Comparison of ENCODE assay signal across 18 mouse cellular contexts in the genomic region with DNA sequence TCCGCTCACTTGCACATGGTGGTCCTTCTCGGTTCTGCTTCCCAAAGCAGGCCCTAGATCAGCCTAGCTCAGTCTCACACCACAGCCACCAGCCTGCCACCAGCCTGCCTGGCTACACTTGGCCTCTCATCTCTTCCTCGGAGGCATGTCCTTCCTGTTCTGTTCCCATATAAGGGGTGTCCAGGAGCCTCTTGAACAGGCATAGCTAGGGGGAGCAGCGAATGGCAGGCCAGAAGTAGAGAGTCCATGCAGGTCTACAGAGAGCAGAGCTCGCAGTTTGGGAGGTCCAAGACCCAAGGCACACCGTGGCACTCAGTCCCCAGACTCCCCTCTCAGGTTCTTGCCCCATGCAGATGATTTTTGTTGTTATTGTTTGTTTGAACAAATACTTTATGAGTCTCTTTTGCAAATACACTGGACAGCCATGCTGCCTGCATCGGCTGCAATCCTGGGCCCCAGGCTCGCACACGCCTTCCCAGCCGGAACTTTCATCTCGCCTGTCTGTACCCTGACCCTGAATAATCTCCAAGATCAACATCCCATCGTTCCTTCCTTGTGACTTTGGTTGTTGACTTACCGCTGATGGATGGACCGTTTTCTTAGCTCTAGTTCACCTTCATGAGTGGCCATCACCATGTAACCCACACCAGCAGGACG. TPM values are rescaled to one million over a fixed set of nuclear protein-coding genes. Genes with fewer than 3 reads are reported as not detected.
"Had no signal": no experiment of that assay in that cellular context is flagged by ENCODE, and none has a peak within 500 bp of the region (broad histone marks: within the 10 kb centered on the region; RNA-seq: fewer than 3 reads in every experiment).

No protein-coding gene starts in this region.

- DNase-seq: kidney, adult 18-20 months; kidney, postnatal 10 days; kidney, postnatal 4 days; lung, postnatal 14 days; thymus, adult 2 months; thymus, postnatal 25 days had no signal

- H3K27me3 ChIP-seq: limb, embryonic 13.5 days; lung, embryonic 15.5 days; neural tube, embryonic 12.5 days had no signal

- H3K4me3 ChIP-seq: layer of hippocampus, adult 2 months; limb, embryonic 13.5 days; lung, embryonic 15.5 days; neural tube, embryonic 12.5 days had no signal

- H3K9ac ChIP-seq: lung, embryonic 15.5 days; neural tube, embryonic 12.5 days had no signal

- H3K4me1 ChIP-seq: limb, embryonic 13.5 days had no signal

- H3K4me2 ChIP-seq: limb, embryonic 13.5 days; lung, embryonic 15.5 days; neural tube, embryonic 12.5 days had no signal

- H3K9me3 ChIP-seq: limb, embryonic 13.5 days; lung, embryonic 15.5 days; neural tube, embryonic 12.5 days had no signal

- H3K27ac ChIP-seq: layer of hippocampus, adult 2 months; limb, embryonic 13.5 days; lung, embryonic 15.5 days; neural tube, embryonic 12.5 days had no signal

RNA-seq across cellular contexts. Expression of a gene that starts 28.9 kb away (rescaled TPM):
- total RNA-seq: layer of hippocampus, adult 2 months; layer of hippocampus, postnatal 10 days; left cerebral cortex, postnatal 4 days; liver, adult 2 months; monocyte, adult 5-6 weeks had no signal
- polyA plus RNA-seq: kidney, embryonic 14.5 days; limb, embryonic 13.5 days; liver, adult 2 months; liver, embryonic 16.5 days; lung, embryonic 15.5 days; neural tube, embryonic 12.5 days had no signal

RNA-seq across cellular contexts. Expression of a gene that starts 39.0 kb away (rescaled TPM):
- polyA plus RNA-seq: testis, adult 2 months had no signal

RNA-seq across cellular contexts. Expression of a gene that starts 58.6 kb away (rescaled TPM):
- total RNA-seq: monocyte, adult 5-6 weeks; neutrophil, adult 5-6 weeks had no signal
